Mouse (Mus musculus) adrenal gland, postnatal 25 days (tissue): ENCODE measurements around the gene Eif4g3. TPM values are rescaled to one million over a fixed set of nuclear protein-coding genes. Genes with fewer than 3 reads are reported as not detected.
"Not testable (repeated sequence)": the region's sequence is repeated elsewhere in the genome, so short reads cannot be mapped to it uniquely, and the experiment has no call there.

ENCODE experiments used
- DNase-seq: peaks from one replicate; pipeline ENCODE4 v3.0.0; 2021; ENCODE audit warnings: mixed read lengths
- long read RNA-seq: library from polyadenylated mRNA; stranded (forward); transcript quantifications from one replicate; pipeline ENCODE4 v2.0.0, GENCODE M21; 2021
- total RNA-seq: library from RNA; stranded (reverse); gene quantifications from 2 replicates; pipeline ENCODE4 v1.2.3, GENCODE M21; 2021

Gene Eif4g3
- total RNA-seq, result 153 and 166 TPM in 2 replicates
- long read RNA-seq, full-length matches to known transcripts, result 3 of 40 reads
- long read RNA-seq, partial matches to known transcripts, result 22 of 40 reads
- long read RNA-seq, other reads (novel, unspliced or antisense), result 15 of 40 reads

GRCm38 (mm10) chr4:137992890-137993289 is at the start of gene Eif4g3:
Gene Eif4g3 (plus strand): TSS chr4:137993022.
- no peak for DNase-seq

GRCm38 (mm10) chr4:137943540-137943939 is 49.3 kb upstream of the Eif4g3 start:
- peak; percentile 35 for DNase-seq

GRCm38 (mm10) chr4:137945376-137945775 is 47.4 kb upstream of the Eif4g3 start:
- no peak for DNase-seq

- DNase-seq, result no peak
These were observed 46.4 kb upstream of the Eif4g3 start for GRCm38 (mm10) chr4:137946419-137946818.

- DNase-seq, result peak; percentile 80
These were observed 40.0 kb upstream of the Eif4g3 start for GRCm38 (mm10) chr4:137952840-137953239.

- DNase-seq, result no peak
These were observed 38.6 kb upstream of the Eif4g3 start for GRCm38 (mm10) chr4:137954184-137954583.

GRCm38 (mm10) chr4:137954926-137955396 is 37.9 kb upstream of the Eif4g3 start:
- DNase-seq, result no peak

GRCm38 (mm10) chr4:137956260-137956659 is 36.6 kb upstream of the Eif4g3 start:
- no peak for DNase-seq

- DNase-seq, result no peak
These were observed 32.7 kb upstream of the Eif4g3 start for GRCm38 (mm10) chr4:137959889-137960665.

GRCm38 (mm10) chr4:137960757-137961156 is 32.1 kb upstream of the Eif4g3 start:
- peak; percentile 24 for DNase-seq

GRCm38 (mm10) chr4:137962643-137963350 is 30.0 kb upstream of the Eif4g3 start:
- DNase-seq, result no peak

- DNase-seq, result no peak
These were observed 29.4 kb upstream of the Eif4g3 start for GRCm38 (mm10) chr4:137963431-137963830.

GRCm38 (mm10) chr4:137963881-137964584 is 28.8 kb upstream of the Eif4g3 start:
- peak; percentile 85 for DNase-seq

- no peak for DNase-seq
These were observed 28.3 kb upstream of the Eif4g3 start for GRCm38 (mm10) chr4:137964585-137964930.

GRCm38 (mm10) chr4:137968203-137968602 is 24.6 kb upstream of the Eif4g3 start:
- DNase-seq, result peak; percentile 64

GRCm38 (mm10) chr4:137970623-137971199 is 22.1 kb upstream of the Eif4g3 start:
- not testable (repeated sequence) for DNase-seq

GRCm38 (mm10) chr4:137974856-137975432 is 17.9 kb upstream of the Eif4g3 start:
- DNase-seq, result not testable (repeated sequence)

GRCm38 (mm10) chr4:137979066-137979644 is 13.7 kb upstream of the Eif4g3 start:
- not testable (repeated sequence) for DNase-seq

GRCm38 (mm10) chr4:137982869-137983268 is 10.0 kb upstream of the Eif4g3 start:
- no peak for DNase-seq

- DNase-seq, result peak; percentile 51
These were observed 8.6 kb upstream of the Eif4g3 start for GRCm38 (mm10) chr4:137984212-137984611.

- no peak for DNase-seq
These were observed 8.1 kb upstream of the Eif4g3 start for GRCm38 (mm10) chr4:137984746-137985145.
